Mouse (Mus musculus) lung, embryonic 15.5 days (tissue): ENCODE results near the gene Scube1. TPM values are rescaled to one million over a fixed set of nuclear protein-coding genes. Genes with fewer than 3 reads are reported as not detected.

Experiments
- ATAC-seq: fragments of 200-750 bp; cut with Nextera tagmentation; 2 replicates; pipeline ENCODE4 v1.8.0; 2017; ENCODE audit warnings: moderate number of reproducible peaks, borderline replicate concordance; ENCODE audit not compliant: low FRiP score, low TSS enrichment; ENCODE audit errors: extremely low read depth
- H3K27ac ChIP-seq: fragments of 300-500 bp; sonication (generic); 2 replicates; pipeline ENCODE4 v1.5.1; 2015; ENCODE audit warnings: moderate library complexity, mild to moderate bottlenecking, inconsistent platforms
- H3K27me3 ChIP-seq: fragments of 300-500 bp; sonication (generic); 2 replicates; pipeline ENCODE4 v1.6.1; 2015; ENCODE audit warnings: inconsistent platforms
- H3K36me3 ChIP-seq: fragments of 300-500 bp; sonication (generic); 2 replicates; pipeline ENCODE4 v1.6.1; 2015; ENCODE audit warnings: inconsistent platforms
- H3K4me1 ChIP-seq: fragments of 300-500 bp; sonication (generic); 2 replicates; pipeline ENCODE4 v1.6.1; 2015; ENCODE audit warnings: inconsistent platforms
- H3K4me2 ChIP-seq: fragments of 300-500 bp; sonication (generic); 2 replicates; pipeline ENCODE4 v1.6.1; 2015; ENCODE audit warnings: inconsistent platforms, mild to moderate bottlenecking, moderate library complexity
- H3K4me3 ChIP-seq: fragments of 300-500 bp; sonication (generic); 2 replicates; pipeline ENCODE4 v1.5.1; 2015; ENCODE audit warnings: mild to moderate bottlenecking, inconsistent platforms
- H3K9ac ChIP-seq: fragments of 300-500 bp; sonication (generic); 2 replicates; pipeline ENCODE4 v1.6.1; 2015; ENCODE audit warnings: inconsistent platforms
- H3K9me3 ChIP-seq: fragments of 300-500 bp; sonication (generic); 2 replicates; pipeline ENCODE4 v1.6.1; 2016; ENCODE audit warnings: inconsistent platforms
- WGBS: fragments of 180-500 bp; shearing (Covaris S2); methylation state at CpG from one replicate; pipeline ENCODE4 v1.1.7; 2015; 5-methylcytosine and 5-hydroxymethylcytosine counted together
- polyA plus RNA-seq: library from polyadenylated mRNA; unstranded; fragments of >200 nt; fragmentation: Nextera tagmentation; extraction: Ambion mirVana; gene quantifications from 2 replicates; pipeline ENCODE4 v1.2.1, GENCODE M21; 2015

Scube1 gene
- polyA plus RNA-seq, 1 experiment from 2014 or later, result 4.2 TPM

GRCm38 (mm10) chr15:83742018-83742417, 17.2 kb upstream of the Scube1 start:
- Histone ChIP-seq H3K4me1 (peaks cover 25% of the 10 kb centered on the region; the same call in 1 of the 2 replicates), H3K4me3 (no peak overlapping the region), H3K4me2 (no peak overlapping the region), H3K27ac (0 out of 2 replicates have a peak overlapping the region, but pooled peaks have one; percentile 24), H3K9ac (no peak overlapping the region), H3K27me3 (no peaks in the 10 kb centered on the region), H3K9me3 (no peaks in the 10 kb centered on the region), H3K36me3 (no peaks in the 10 kb centered on the region)
- WGBS, result 62% methylated on average over 1 of the region's 1 CpGs
- no peak for ATAC-seq

DNA sequence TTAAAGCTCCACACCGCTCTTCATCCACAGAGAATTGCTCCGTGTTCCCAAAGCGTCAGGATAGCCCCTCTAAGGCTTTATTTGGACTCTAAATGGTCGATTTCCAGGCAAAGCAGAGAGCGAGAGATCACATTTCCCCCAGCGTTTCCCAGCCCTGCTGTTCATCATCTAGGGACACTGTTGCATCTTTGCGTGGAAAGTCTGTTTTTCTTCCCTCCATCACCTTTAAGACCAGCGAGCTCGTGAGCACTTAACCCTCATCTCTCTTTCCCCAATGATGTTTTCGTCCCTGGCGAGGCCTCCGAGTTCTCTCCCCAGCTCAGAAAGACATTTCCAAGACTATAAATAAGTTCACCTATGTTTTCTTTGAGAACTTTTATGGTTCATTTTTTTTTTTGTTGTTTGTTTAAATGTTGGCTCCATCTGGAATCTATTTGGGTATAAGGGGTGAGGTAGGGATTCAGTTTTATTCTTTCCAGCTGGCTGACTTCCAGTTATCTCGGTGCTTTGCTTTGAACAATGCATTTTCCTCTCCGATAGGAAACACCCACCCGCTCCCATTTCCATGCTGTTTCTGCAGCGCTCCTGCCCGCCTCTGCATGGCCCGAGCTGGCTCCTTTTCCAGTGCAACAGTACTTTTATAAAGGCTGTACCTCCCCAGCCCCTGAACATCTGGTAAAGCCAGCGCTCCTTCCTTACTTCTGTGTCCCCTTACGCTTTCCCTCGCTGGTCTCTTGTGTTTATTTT, 16.0 kb upstream of the Scube1 start:
- Histone ChIP-seq H3K4me2 (peak overlapping the region; percentile 9; the same call in 1 of the 2 replicates), H3K27ac (peak overlapping the region; percentile 36), H3K9ac (no peak overlapping the region), H3K27me3 (no peaks in the 10 kb centered on the region), H3K4me3 (no peak overlapping the region), H3K36me3 (no peaks in the 10 kb centered on the region), H3K9me3 (no peaks in the 10 kb centered on the region), H3K4me1 (peaks cover 19% of the 10 kb centered on the region; the same call in 1 of the 2 replicates)
- WGBS, result 21% methylated on average over 21 of the region's 21 CpGs
- no peak for ATAC-seq

DNA sequence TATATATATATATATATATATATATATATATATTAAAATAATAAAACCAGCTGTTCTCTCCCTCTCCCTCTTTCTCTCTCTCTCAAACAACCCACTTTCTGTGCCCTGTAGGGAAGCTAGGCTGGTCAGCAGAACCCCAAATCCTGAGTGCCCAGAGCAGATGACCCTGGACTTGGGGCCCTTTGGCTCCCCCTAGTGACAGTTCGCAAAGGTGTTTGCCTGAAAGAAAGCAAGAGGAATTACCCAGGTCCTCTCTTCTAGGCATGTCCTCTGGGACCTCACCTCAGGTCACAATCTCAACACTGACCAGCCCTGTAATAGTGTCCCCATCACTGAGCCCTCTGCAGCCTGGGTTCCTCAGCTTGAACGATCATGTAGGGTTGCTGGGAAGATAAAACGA, 2.8 kb upstream of the Scube1 start:
- no peak overlapping the region for H3K9ac ChIP-seq
- 29% methylated on average over 3 of the region's 3 CpGs for WGBS
- no peak for ATAC-seq
- H3K36me3 ChIP-seq, result no peaks in the 10 kb centered on the region
- H3K27ac ChIP-seq, result no peak overlapping the region
- peaks cover 14% of the 10 kb centered on the region for H3K4me1 ChIP-seq
- H3K4me3 ChIP-seq, result no peak overlapping the region
- peaks cover 45% of the 10 kb centered on the region for H3K27me3 ChIP-seq
- no peaks in the 10 kb centered on the region for H3K9me3 ChIP-seq
- H3K4me2 ChIP-seq, result no peak overlapping the region

- no peak overlapping the region for H3K27ac ChIP-seq
- no peak overlapping the region for H3K4me2 ChIP-seq
- peaks cover 54% of the 10 kb centered on the region for H3K27me3 ChIP-seq
- no peak overlapping the region for H3K4me3 ChIP-seq
- no peak overlapping the region for H3K9ac ChIP-seq
- ATAC-seq, result no peak
- H3K36me3 ChIP-seq, result no peaks in the 10 kb centered on the region
- no peaks in the 10 kb centered on the region for H3K9me3 ChIP-seq
- H3K4me1 ChIP-seq, result peaks cover 14% of the 10 kb centered on the region
- WGBS, result 75% methylated on average over 5 of the region's 5 CpGs
Measured at GRCm38 (mm10) chr15:83726741-83727140, 1.9 kb upstream of the Scube1 start.

DNA sequence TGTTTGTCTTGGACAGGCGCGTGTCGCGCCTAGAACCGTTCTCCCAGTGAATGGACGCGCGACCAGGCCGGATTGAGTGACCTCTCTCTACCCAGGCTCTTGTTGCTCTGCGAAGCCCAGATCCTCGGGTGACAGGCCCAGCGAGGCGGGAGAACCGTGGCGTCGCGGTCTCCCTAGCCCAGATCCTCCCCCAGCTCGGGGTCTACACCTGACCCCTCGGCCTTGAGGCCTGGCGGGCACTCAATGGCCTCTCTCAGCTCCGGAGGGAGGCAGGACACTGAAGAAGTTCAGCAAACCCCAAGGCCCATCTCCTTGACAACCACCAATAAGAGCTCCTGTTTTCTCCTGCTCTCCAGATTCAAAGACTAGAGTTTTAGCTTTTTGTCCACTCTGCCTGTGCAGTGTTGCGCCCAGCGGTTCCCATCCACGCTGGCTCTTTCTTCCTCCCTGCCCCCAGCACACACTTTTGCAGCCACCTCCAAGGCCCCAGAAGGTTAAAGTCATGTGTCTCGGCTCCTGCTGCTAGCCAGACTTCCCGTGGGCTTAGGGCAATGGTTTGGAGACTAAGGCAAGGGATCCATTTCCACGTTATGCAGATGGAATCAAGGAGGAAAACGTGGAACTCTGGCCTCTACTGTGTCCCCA, 857 bp upstream of the Scube1 start:
- no peaks in the 10 kb centered on the region for H3K36me3 ChIP-seq
- no peak for ATAC-seq
- peak overlapping the region; percentile 56; the same call in 1 of the 2 replicates for H3K4me3 ChIP-seq
- peaks cover 14% of the 10 kb centered on the region for H3K4me1 ChIP-seq
- H3K4me2 ChIP-seq, result peak overlapping the region; percentile 99
- no peak overlapping the region for H3K27ac ChIP-seq
- no peak overlapping the region for H3K9ac ChIP-seq
- no peaks in the 10 kb centered on the region for H3K9me3 ChIP-seq
- H3K27me3 ChIP-seq, result peaks cover 60% of the 10 kb centered on the region
- 30% methylated on average over 28 of the region's 28 CpGs for WGBS

DNA sequence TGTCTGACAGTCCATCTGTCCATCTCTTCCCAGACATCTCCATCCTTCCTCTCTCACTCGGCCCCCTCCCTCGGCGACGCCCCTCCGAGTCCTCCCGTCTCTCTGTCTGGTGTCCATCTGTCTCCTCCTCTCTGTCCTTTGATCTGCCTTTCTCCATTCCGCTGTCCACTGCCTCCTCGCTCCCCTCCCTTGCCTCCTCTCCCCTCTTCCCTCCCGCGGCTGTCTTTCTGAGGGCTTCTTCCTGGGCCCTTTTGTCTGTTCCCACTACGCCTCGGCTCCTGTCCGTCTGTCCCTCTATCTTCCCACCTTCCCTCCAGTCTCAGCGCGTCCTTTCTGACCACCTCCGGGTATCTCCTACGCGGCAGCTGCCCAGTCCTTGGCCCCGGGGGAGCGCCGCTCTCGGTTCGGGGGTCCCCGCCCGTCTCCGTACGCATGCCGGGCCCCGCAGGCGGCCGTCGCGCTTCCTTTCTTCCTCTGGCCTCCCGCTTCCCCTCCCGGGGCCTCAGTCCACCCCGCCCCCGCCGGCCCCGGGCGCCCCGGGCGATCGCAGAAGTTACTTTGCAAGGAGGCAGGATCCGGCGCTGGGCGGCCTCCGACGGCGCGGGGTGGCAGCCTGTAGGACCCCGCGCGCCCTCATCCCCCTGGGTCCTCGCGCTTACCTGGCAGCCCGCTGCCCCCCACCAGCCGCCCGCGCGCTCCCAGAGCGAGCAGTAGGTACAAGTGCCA, 498 bp downstream of the Scube1 start:
- ATAC-seq, result peak; percentile 43; the same call in 1 of the 2 replicates
- no peaks in the 10 kb centered on the region for H3K36me3 ChIP-seq
- H3K27ac ChIP-seq, result no peak overlapping the region
- peak overlapping the region; percentile 56 for H3K4me3 ChIP-seq
- H3K4me2 ChIP-seq, result peak overlapping the region; percentile 99
- no peaks in the 10 kb centered on the region for H3K9me3 ChIP-seq
- peaks cover 14% of the 10 kb centered on the region for H3K4me1 ChIP-seq
- peaks cover 60% of the 10 kb centered on the region for H3K27me3 ChIP-seq
- peak overlapping the region; percentile 42 for H3K9ac ChIP-seq
- under 1% methylated on average over 54 of the region's 61 CpGs for WGBS

DNA sequence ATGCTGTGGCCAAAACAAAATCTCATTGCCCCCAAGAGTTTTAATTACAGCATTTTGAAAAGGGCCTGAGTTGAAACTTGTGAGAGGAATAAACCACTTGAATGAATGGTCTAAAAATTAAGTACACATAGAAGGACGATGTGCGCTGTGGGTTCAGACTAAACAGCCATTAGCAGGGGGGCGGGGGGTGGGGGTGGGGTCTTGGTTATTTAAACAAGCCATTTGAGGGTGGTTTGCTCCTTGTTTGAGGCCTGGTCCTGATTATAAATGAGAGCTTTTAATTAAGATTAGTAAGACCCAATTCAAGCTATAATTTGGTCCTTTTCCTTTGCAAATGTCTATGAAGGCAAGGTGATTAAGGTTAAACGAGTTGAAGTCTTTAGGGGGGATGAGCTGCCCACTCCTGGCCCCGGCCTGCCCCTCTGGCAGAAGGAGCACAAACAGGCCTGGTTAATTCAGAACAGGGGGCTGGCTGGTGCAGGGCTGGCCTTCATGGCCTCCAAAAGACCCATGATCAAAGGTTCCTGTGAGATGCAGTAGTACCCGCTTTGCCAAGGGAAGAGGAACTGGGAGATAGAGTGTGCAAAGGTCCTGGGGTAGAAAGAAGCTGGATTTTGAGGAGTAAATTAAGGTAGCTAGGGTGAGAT, 9.1 kb downstream of the Scube1 start:
- Histone ChIP-seq H3K27me3 (no peaks in the 10 kb centered on the region), H3K4me2 (no peak overlapping the region)
- 50% methylated on average over 6 of the region's 6 CpGs for WGBS

DNA sequence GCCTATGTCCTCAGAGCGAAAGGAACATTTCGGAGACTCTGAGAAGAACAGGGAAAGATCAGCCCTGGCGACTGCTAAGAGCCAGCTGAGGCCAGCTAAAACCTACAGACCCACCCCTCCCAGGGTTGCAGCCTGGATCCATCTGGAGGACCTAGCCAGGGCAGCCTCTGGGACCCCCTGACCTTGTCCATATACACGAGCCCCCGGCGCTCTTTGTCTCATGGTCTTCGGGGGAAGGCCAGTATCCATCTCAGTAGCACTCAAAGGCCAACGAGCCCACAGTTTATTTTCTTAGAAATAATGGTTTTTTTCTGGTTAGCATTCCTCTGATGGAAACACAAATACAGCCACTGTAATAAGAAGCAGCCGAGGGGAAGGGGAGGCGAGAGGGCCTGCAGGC, 12.0 kb downstream of the Scube1 start:
- WGBS, result 58% methylated on average over 10 of the region's 10 CpGs
- H3K4me1 ChIP-seq, result no peaks in the 10 kb centered on the region
- H3K27ac ChIP-seq, result no peak overlapping the region

More for the DNA sequence above, 9.1 kb downstream of the Scube1 start:
- no peak overlapping the region for H3K4me3 ChIP-seq
- no peaks in the 10 kb centered on the region for H3K9me3 ChIP-seq
- H3K36me3 ChIP-seq, result no peaks in the 10 kb centered on the region
- ATAC-seq, result no peak
- H3K27ac ChIP-seq, result no peak overlapping the region
- no peaks in the 10 kb centered on the region for H3K4me1 ChIP-seq
- H3K9ac ChIP-seq, result no peak overlapping the region

DNA sequence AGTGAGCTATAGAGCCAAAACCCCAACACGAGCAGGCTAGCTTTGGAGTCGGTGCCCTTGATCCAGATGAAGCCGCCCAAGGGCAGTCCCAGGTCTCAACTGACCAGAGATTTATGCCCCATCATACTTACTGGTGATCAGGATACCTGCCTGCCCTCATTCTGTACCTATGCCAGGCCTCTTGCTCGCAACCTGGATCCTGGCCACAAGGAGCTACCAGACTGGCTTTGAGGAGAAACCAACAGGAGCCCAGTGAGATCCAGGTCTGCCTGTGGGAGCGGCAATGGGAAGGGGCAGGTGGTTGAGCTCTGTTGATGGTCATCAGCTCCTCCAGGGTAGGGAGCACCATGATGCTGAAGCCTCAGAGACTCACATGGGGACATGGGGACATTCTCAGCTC, 12.5 kb downstream of the Scube1 start:
- H3K4me1 ChIP-seq, result no peaks in the 10 kb centered on the region
- ATAC-seq, result no peak
- no peaks in the 10 kb centered on the region for H3K9me3 ChIP-seq
- no peak overlapping the region for H3K9ac ChIP-seq
- no peak overlapping the region for H3K27ac ChIP-seq
- H3K4me3 ChIP-seq, result no peak overlapping the region
- H3K36me3 ChIP-seq, result no peaks in the 10 kb centered on the region
- no peak overlapping the region for H3K4me2 ChIP-seq
- no peaks in the 10 kb centered on the region for H3K27me3 ChIP-seq
- 91% methylated on average over 5 of the region's 5 CpGs for WGBS

More for the DNA sequence above, 12.0 kb downstream of the Scube1 start:
- Histone ChIP-seq H3K9ac (no peak overlapping the region), H3K4me2 (no peak overlapping the region), H3K27me3 (no peaks in the 10 kb centered on the region), H3K4me3 (no peak overlapping the region), H3K36me3 (no peaks in the 10 kb centered on the region), H3K9me3 (no peaks in the 10 kb centered on the region)
- no peak for ATAC-seq

DNA sequence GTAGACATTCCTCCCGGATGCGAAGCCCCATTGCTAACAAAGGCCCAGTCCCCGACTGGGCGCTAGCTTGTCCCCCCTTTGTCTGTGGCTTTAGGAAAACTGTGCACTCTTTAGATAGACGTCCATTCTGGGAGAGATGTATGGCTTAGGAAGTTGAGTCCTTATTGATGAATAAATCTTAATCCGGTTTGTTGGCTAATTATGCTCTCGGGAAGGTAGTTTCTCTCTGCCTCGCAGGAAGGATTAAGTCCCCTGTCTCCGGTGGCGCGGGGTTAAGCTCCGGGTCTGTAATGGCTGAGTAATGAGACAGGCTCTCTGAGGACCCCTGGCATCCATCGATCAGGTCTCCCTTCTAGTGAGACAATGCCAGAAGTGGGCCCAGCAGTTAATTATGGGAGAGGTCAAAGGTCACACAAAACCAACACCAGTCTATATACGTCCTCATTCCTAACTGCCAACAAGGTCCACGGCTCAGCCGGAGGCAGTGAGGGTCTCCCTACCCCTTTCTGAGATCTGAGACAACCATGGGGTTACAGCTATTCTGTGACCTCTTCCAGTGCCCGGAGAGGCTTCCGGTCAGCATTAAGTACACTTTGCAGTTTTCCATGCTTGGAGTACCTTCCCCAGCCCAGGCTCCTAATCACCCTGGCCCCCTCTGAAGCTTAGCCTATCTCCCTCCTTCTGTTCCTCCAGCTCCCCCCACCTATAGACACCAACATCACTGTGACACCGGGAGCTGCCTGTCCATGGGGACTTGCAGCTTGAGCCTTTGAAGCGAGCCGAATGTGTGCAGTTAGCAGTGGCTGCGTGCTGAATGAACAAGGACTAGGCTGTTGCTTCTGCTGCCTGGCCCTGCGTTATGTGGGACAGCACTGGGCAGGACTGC, 14.7 kb downstream of the Scube1 start:
- no peak for ATAC-seq
- WGBS, result 39% methylated on average over 23 of the region's 23 CpGs
- H3K27me3 ChIP-seq, result no peaks in the 10 kb centered on the region

More for the DNA sequence above, 14.7 kb downstream of the Scube1 start:
- Histone ChIP-seq H3K4me1 (no peaks in the 10 kb centered on the region), H3K27ac (no peak overlapping the region), H3K4me3 (no peak overlapping the region), H3K9ac (no peak overlapping the region), H3K9me3 (no peaks in the 10 kb centered on the region), H3K4me2 (no peak overlapping the region), H3K36me3 (no peaks in the 10 kb centered on the region)
